Mouse (Mus musculus) adrenal gland, adult (tissue): Measurements from ENCODE around the gene Hes6.

Source experiments
- DNase-seq, 2 experiments: peaks; one replicate each; pipeline ENCODE4 v3.0.0; 2022 to 2023; ENCODE audit warnings: low spot score in 1 of 2; ENCODE audit not compliant: inconsistent age in 2 of 2

Gene Hes6

DNA sequence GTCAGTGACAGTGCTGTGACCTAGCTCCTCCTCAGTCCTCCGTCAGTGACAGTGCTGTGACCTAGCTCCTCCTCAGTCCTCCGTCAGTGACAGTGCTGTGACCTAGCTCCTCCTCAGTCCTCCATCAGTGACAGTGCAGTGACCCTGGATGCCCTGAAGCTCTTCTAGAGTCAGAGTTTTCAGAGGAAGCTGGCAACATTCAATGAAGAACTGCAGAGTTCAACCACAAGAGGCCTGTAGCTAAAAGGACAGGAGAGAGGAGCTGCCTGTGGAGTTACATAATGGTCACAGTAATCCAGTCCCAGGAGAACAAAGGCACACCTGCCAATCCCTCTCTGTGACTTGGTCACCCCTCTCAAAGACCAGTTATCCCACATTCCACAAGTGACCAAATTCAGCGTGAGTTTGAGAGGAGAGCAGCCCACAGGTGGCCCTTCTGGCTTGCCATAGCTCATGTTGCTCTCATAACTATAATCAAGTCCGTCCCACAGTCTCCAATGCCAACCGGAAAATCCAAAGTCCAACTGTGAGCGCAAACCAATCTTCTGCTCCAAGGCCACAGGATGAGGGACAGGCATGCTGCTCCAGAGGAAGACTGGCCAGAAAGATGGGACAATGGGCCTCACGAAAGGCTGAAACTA is 28.6 kb upstream of the Hes6 start:
- peak in 1 of 2 experiments; percentile 87 for DNase-seq

DNA sequence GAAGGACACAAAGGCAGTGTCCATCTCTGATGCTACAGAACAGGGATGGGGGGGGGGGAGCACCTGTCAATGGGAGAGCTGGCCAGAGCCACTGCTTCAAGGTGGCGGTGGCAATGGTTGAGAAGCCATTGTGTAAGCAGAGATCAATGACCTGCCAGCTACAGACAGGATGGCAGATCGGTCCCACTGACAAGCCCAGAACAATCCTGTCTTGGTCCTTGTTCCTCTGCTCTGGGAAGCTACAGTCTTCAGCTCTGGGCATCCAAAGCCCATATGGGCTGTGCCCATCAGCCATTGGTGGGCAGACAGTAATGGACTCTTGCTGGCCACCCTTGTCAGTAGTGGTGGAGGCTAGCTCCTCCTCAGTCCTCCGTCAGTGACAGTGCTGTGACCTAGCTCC is 28.0 kb upstream of the Hes6 start:
- no peak for DNase-seq

GRCm38 (mm10) chr1:91439776-91440175 is 25.9 kb upstream of the Hes6 start:
- DNase-seq, result peak in 1 of 2 experiments; percentile 67

GRCm38 (mm10) chr1:91437573-91437972 is 23.7 kb upstream of the Hes6 start:
- DNase-seq, result peak in 1 of 2 experiments; percentile 80

DNA sequence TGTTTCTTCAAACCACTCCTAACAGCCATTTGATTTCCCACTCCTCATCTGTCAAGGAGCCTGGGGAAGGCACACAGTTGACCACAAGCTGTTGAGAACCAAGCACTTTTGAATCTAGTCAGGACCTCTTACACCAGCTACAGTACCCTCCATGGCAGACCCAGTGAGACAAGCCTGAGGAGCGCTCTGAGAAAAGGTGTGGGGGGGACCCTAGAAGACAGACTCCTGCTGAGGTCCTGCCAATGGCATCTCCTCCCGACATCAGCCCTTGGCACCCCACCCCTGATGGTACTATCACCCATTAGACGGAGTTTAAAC is 23.2 kb upstream of the Hes6 start:
- DNase-seq, result no peak

GRCm38 (mm10) chr1:91436380-91437082 is 22.7 kb upstream of the Hes6 start:
- DNase-seq, result peak; percentile 90 to 96

- no peak for DNase-seq
Observed at GRCm38 (mm10) chr1:91435606-91436130, 21.8 kb upstream of the Hes6 start.

DNA sequence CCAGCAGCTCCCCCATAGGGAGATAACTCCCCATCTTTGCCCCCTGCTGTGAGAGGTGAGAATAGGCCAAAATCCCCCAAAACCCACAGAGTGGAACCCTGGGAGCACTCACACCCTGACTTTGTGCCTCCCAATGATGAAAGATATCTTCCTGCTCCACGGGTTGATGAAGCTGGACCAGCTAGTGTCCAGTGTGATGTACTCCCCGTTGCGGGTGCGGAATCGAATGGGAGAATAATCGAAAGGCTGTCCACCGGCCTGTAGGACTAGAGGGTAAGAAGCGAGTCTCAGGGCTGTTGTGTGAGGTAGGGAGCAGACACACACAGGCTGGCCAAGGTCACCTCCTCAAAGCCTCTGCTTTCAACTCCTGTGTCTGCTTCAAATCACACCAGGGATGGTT is 21.1 kb upstream of the Hes6 start:
- DNase-seq, result no peak

GRCm38 (mm10) chr1:91430761-91431160 is 16.9 kb upstream of the Hes6 start:
- no peak for DNase-seq

- DNase-seq, result peak in 1 of 2 experiments; percentile 21
Observed at GRCm38 (mm10) chr1:91429212-91429611, 15.4 kb upstream of the Hes6 start.

- peak; percentile 93 to 97 for DNase-seq
Observed at GRCm38 (mm10) chr1:91428614-91429013, 14.8 kb upstream of the Hes6 start.

GRCm38 (mm10) chr1:91426397-91426796 is 12.6 kb upstream of the Hes6 start:
- peak in 1 of 2 experiments; percentile 28 for DNase-seq

DNA sequence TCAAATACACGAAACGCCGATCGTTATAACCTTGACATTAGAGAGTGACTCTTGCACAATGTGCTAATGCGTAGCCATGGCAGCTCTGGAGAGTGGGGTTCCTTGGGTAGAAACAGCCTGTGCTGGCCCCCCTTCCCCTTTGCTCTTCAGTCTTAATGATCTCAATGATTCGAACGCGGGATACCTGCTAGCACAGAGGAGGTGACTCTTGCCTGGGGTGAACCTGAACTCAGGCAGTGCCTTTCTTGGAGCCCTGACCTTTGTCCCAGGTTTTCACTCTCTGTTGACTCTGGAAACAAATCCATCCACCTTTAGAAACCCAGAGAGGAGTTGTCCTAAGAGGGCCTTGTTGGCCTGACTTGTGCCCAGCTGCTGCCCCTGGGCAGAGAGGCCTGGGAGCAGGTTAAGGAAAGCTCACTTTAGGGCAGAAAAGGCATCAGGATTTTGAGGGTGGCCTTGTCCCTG is 6.8 kb upstream of the Hes6 start:
- DNase-seq, result peak in 1 of 2 experiments; percentile 83

DNA sequence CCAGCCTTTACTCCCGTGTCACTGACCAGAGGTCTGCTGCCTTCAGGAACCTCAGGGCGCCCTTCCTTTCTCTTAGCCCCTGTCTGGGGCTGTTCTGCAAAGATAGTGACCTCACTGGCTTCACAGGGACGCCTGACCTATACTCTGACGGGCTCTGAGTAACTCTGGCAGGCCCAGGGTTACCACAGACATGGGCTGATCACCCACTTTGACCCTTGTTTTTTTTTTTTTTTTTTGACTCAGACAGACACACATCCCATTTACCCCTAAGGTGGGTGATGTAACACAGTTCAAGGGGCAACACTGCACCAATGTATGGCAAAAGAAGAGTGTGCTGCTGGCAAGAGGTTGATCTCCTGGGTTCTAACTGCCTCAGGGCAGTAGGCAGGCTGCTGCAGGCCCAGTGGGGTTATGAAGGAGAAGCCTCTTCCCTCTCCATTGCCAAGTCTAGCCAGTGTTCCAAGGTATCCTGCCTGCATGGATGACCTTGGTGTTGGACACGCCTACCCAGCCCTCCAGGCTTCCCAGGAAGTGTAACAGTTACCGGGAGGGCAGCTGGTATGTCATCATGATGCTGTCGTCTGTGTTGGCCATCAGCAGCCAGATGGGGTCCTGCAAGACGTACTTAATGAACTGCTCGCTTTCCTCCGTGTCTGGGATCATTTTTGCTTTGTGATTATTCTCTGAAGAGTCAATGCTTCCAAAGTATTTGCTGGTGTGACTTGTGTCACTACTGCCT is 6.2 kb upstream of the Hes6 start:
- DNase-seq, result peak; percentile 89 to 95

- no peak for DNase-seq
Observed at GRCm38 (mm10) chr1:91417991-91418390, 4.2 kb upstream of the Hes6 start.

DNA sequence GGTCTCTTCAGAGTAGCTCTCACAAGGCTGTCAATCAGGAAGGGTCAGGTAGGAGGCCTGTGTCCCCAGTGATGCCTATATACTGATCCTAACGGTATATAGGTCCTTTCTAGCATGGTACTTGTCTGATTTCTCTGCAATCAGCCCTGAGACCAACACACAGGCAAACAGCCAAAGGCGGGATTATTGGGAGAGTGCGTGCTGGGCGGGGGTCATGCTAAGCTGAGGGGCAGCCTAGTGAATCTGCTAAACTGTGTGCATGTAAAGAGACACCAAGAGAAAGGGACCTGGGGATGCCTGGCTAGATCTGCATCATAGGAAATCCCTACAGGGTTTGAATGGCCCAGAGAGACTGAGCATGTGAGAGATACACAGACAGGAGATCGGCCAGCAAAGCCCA is 1.5 kb upstream of the Hes6 start:
- peak in 1 of 2 experiments; percentile 50 for DNase-seq

DNA sequence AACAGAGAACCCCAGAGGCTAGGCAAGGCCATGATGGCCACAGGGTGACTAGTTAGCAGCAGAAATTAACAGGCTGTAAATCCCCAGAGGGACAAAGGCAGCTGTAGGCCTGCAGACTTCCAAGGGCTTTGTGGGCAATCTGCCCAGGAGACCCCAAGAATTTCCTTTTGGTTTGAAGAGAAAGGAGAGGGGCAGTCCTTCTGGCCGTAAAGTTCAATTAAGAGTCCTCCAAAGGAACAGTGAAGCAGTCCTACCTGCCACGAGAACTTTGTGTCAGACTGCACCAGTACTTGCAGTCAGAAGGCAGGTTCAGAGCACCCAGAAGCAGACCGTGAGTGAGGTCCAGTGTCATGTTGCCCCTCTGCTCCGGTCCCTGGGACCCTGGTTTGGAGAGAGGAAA is 1.1 kb upstream of the Hes6 start:
- DNase-seq, result peak in 1 of 2 experiments; percentile 54

GRCm38 (mm10) chr1:91413536-91413897 is 321 bp downstream of the Hes6 start:
- DNase-seq, result no peak

DNA sequence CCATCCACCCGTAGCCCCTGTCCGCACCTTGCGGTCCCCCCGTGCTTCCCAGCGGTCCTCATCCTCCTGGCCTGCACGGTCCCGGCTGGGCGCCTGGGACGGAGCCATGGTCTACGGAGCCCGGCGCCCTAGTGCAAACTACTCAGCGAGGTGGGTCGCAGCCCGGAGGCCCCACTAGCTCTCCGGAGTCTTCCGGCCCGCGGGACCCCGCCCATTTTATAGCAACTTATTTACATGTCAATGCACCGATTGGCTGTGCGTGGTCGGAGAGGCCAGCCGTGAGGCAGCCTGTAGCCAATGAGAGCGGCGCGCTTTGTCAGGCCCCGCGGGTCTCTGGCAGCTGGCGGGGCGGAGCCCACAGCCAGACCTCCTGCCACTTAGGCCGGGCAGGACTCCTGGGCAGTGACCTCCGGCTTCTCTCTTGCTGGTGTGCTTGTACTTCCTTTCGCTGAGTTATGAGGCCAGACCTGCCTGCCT is 770 bp downstream of the Hes6 start:
- peak; percentile 98 for DNase-seq

GRCm38 (mm10) chr1:91412286-91413029 is 1.4 kb downstream of the Hes6 start:
- DNase-seq, result peak; percentile 69 to 81
